Mouse (Mus musculus) heart, embryonic 11.5 days (tissue): Measurements from ENCODE around the gene Map2k6. TPM values are rescaled to one million over a fixed set of nuclear protein-coding genes. Genes with fewer than 3 reads are reported as not detected.
A peak's percentile ranks its signal among the peaks of the same experiment; 100 is the strongest.

ENCODE experiments used
- ATAC-seq: fragments of 200-750 bp; cut with Nextera tagmentation; replicated peaks from 2 replicates; pipeline ENCODE4 v1.8.0; 2017; ENCODE audit warnings: moderate library complexity; ENCODE audit not compliant: insufficient number of reproducible peaks, low FRiP score, low TSS enrichment
- H3K27ac ChIP-seq: fragments of 300-500 bp; sonication (generic); 2 replicates; pipeline ENCODE4 v1.5.1; 2014; ENCODE audit warnings: mild to moderate bottlenecking, low read depth, low read length
- H3K27me3 ChIP-seq: fragments of 300-500 bp; sonication (generic); 2 replicates; pipeline ENCODE4 v1.6.1; 2014; ENCODE audit warnings: mild to moderate bottlenecking, low read length, mixed read lengths; ENCODE audit not compliant: control insufficient read depth, insufficient read depth
- H3K36me3 ChIP-seq: fragments of 300-500 bp; sonication (generic); 2 replicates; pipeline ENCODE4 v1.6.1; 2014; ENCODE audit warnings: mild to moderate bottlenecking, low read length, moderate library complexity, mixed read lengths; ENCODE audit not compliant: control insufficient read depth, insufficient read depth
- H3K4me1 ChIP-seq: fragments of 300-500 bp; sonication (generic); 2 replicates; pipeline ENCODE4 v1.6.1; 2014; ENCODE audit warnings: low read length; ENCODE audit not compliant: control insufficient read depth, insufficient read depth
- H3K4me2 ChIP-seq: fragments of 300-500 bp; sonication (generic); 2 replicates; pipeline ENCODE4 v1.6.1; 2014; ENCODE audit warnings: mild to moderate bottlenecking, moderate library complexity
- H3K4me3 ChIP-seq: fragments of 300-500 bp; sonication (generic); 2 replicates; pipeline ENCODE4 v1.5.1; 2014; ENCODE audit warnings: low read depth, low read length
- H3K9ac ChIP-seq: fragments of 300-500 bp; sonication (generic); 2 replicates; pipeline ENCODE4 v1.6.1; 2014; ENCODE audit warnings: mild to moderate bottlenecking, low read depth, low read length, moderate library complexity
- H3K9me3 ChIP-seq: fragments of 300-500 bp; sonication (generic); replicated peaks from 2 replicates; pipeline ENCODE4 v1.6.1; 2016; ENCODE audit warnings: low read length; ENCODE audit not compliant: control insufficient read depth
- WGBS: fragments of 180-500 bp; shearing (Covaris S2); extraction: QIAGEN DNeasy Blood & Tissue Kit; methylation state at CpG from one replicate; pipeline ENCODE4 v1.1.7; 2014; ENCODE audit not compliant: insufficient replicate concordance; 5-methylcytosine and 5-hydroxymethylcytosine counted together
- polyA plus RNA-seq: library from polyadenylated mRNA; unstranded; fragments of >200 nt; fragmentation: Nextera tagmentation; extraction: Ambion mirVana; gene quantifications from 2 replicates; pipeline ENCODE4 v1.2.1, GENCODE M21; 2014

The Map2k6 gene
- polyA plus RNA-seq, 1 experiment from 2014 or later, result 16.7 TPM

DNA sequence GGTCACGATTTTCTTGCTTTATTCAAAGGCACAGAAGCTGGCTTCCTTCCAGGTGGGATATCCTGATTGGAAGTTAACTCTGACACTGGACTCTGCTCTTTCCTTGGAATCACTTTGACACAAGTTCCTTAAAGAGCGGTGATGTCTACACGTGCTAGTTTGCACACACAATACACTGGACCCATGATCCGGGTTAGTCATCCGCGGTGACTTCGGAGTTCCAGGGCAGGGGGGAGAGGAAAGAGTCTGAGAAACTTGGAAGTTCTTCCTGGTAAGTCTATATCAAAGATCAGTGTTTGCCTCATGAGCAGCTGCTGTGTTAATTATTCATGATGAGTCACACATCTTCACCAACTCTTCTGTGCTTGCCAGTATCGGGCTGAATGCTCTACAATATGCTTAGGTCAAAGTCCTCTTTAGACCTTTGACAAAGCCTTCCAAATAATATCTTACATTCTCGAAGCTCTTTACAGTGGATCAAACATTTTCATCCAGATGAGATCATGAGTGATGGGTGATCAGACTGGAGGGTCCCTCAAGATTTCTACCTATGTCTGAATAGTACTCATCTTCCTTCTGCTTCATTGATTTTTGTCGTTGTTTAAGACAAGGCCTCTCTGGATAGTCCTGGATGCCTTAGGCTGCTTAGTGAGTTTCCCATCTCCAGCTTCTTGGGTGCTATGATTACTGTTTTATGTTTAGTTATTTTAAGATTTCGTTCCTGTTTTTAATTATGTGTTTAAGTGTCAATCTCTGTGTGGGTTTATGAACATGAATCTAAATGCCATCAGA, 145.7 kb downstream of the Map2k6 start:
- ATAC-seq, result no peak
- WGBS, result 79% methylated on average over 11 of the region's 11 CpGs

DNA sequence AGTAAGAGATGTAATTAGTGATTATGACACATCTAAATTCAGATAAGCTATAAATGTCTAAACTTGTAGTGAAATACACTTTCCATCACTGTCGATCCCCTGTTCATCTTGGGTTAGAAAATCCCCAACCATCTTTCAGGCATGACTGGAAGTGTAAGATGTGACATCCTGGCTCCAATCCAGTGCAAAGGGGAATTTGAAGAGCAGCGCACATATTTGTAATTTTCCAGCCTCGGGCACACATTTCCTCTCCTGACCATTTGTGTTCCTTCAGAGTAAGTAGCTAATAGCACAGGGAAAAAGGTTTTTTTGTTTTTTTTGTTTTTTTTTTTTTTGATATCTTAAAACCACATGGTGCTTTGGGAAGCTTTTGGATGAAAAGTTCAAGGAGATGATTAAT, 146.5 kb downstream of the Map2k6 start:
- 73% methylated on average over 3 of the region's 3 CpGs for WGBS
- Histone ChIP-seq H3K36me3 (no peaks in the 10 kb centered on the region), H3K4me3 (no peak overlapping the region), H3K4me1 (no peaks in the 10 kb centered on the region; the same call in 1 of the 2 replicates), H3K27ac (no peak overlapping the region), H3K9ac (no peak overlapping the region), H3K9me3 (no peaks in the 10 kb centered on the region), H3K27me3 (no peaks in the 10 kb centered on the region), H3K4me2 (no peak overlapping the region)
- no peak for ATAC-seq

More for the DNA sequence above, 145.7 kb downstream of the Map2k6 start:
- no peak overlapping the region for H3K4me3 ChIP-seq
- no peaks in the 10 kb centered on the region for H3K9me3 ChIP-seq
- H3K27me3 ChIP-seq, result no peaks in the 10 kb centered on the region
- no peaks in the 10 kb centered on the region for H3K36me3 ChIP-seq
- H3K4me1 ChIP-seq, result no peaks in the 10 kb centered on the region; the same call in 1 of the 2 replicates
- no peak overlapping the region for H3K9ac ChIP-seq
- H3K4me2 ChIP-seq, result no peak overlapping the region
- H3K27ac ChIP-seq, result no peak overlapping the region

DNA sequence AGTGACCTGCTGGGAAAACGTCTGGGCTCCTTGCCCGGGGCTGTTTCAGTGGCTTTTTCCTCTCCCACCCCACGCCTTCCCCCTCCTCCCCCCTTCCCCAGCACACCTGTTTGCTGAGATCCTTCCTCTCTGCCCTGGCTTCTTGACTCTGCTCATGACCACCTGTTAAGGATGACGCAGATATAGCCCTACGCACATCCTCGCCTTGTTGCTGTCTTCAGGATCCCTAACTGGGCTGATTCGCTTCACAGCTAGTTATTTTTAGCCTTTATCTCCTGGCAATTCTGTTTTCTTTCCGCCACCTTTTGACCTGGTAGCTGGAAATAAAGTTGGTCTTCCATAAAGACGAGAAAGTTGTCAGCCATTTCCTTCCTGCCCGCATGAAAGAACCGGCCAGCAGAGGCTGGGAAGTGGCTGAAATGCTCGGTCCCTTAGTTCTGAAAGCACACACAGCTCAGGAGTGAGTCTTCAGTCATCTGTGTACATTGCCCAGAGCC, 152.6 kb downstream of the Map2k6 start:
- Histone ChIP-seq H3K27ac (no peak overlapping the region), H3K4me1 (peaks cover 3% of the 10 kb centered on the region; the same call in 1 of the 2 replicates), H3K27me3 (no peaks in the 10 kb centered on the region), H3K4me2 (peak overlapping the region; percentile 29), H3K9ac (no peak overlapping the region), H3K36me3 (no peaks in the 10 kb centered on the region), H3K9me3 (no peaks in the 10 kb centered on the region), H3K4me3 (no peak overlapping the region)
- no peak for ATAC-seq
- 41% methylated on average over 12 of the region's 12 CpGs for WGBS

DNA sequence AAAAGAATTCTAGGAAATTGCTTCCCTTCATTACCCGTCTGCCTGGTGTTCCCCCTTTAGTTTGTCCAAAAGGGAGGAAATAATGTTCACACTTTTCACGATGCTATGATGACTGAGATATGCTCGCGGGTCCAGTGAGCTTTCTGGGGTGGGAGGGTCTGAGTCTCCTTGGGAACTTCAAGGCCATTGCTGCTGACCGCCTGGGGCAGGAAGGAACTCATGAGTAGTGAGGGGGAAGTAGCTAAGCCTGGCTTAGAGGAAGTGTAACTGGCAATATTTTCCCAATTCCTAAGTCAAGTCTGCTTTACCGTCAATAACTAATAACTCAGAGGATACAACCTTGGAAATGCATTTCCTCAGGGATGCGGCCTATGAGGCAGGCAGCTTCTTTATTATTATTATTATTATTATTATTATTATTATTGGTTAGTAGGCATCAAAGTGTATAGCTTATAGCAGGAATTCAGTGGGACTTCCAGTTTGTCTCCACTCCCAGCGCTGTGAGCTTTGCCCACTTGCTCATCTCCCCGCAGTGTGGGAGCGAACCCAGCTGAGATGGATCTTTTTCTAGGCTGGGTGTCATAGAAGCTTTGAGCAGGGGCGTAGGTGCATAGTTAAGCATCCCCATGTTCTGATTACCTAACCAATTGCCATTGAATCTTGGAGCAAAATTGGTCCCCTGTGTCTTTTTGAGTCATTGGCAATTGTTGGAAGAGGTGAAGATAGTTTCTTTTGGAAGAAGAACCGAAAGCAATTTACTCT, 163.6 kb downstream of the Map2k6 start:
- no peaks in the 10 kb centered on the region for H3K36me3 ChIP-seq
- 76% methylated on average over 12 of the region's 12 CpGs for WGBS
- no peak for ATAC-seq
- no peaks in the 10 kb centered on the region for H3K27me3 ChIP-seq
- no peak overlapping the region for H3K27ac ChIP-seq
- no peak overlapping the region; the same call in 1 of the 2 replicates for H3K4me2 ChIP-seq
- H3K4me3 ChIP-seq, result no peak overlapping the region
- no peaks in the 10 kb centered on the region for H3K9me3 ChIP-seq
- H3K4me1 ChIP-seq, result peaks cover 4% of the 10 kb centered on the region; the same call in 1 of the 2 replicates
- H3K9ac ChIP-seq, result no peak overlapping the region

DNA sequence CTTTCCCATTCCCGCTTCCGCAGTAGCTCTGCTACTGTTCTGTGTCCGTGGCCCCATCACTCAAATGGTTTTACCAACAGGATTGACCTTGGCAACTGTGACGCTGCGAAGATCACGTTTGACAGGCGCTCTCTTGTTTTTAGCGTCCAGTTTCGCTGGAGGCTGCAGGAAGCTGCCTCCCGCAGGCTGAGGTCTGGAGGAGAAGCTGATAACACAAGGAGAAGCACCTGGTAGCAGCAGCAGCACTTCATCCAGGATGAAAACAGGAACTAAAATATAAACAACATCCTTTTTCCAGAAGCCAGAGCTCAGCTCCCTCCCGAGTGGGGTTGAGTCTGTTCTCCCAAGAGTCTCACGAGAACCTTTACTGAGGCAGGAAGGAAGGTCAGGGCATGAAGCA, 164.3 kb downstream of the Map2k6 start:
- Histone ChIP-seq H3K4me3 (no peak overlapping the region), H3K9ac (0 out of 2 replicates have a peak overlapping the region, but pooled peaks have one; percentile 46), H3K9me3 (no peaks in the 10 kb centered on the region), H3K4me1 (peaks cover 4% of the 10 kb centered on the region; the same call in 1 of the 2 replicates), H3K4me2 (peak overlapping the region; percentile 49), H3K36me3 (no peaks in the 10 kb centered on the region), H3K27ac (no peak overlapping the region), H3K27me3 (no peaks in the 10 kb centered on the region)
- 25% methylated on average over 12 of the region's 12 CpGs for WGBS
- 0 out of 2 replicates have a peak, but pooled peaks have one; percentile 22 for ATAC-seq

DNA sequence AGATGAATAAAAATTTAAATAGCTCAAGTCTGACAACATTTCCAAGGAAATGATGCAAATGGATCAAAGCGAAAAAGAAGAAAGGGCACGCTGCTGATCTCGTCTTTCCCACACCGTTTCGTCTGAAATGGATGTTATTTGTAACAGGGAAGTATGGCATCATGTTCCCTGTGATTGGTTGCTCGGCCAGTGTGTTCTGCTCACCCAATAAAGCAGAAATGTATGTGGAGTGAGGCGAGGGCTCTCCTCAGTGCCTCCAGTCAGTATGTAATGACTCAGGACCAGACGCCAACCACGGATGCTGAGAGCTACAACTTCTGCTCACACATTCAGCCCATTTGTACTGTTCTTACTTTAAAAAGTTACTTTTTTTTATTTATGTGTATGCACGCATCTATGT, 164.9 kb downstream of the Map2k6 start:
- 79% methylated on average over 10 of the region's 10 CpGs for WGBS
- H3K9me3 ChIP-seq, result no peaks in the 10 kb centered on the region
- no peak for ATAC-seq

DNA sequence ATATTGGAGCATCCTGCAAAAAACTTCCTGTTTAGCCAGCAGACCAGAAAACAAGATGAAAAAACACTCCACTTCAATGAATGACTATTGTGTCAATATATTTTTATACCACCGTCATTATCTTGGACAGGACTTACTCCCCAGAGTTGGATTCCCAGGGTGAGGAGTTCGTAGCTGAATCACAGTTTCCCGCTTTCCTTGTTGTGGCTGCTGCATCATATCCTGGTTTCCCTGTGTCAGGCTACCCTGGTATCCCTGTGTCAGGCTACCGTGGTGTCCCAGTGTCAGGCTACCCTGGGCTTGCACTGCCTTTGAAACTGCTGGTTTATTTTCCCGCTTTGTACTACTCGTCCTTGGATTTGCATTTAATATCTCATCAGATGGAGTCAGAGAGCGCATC, 167.4 kb downstream of the Map2k6 start:
- 79% methylated on average over 7 of the region's 7 CpGs for WGBS
- H3K36me3 ChIP-seq, result no peaks in the 10 kb centered on the region
- no peak for ATAC-seq
- H3K4me3 ChIP-seq, result no peak overlapping the region
- H3K27me3 ChIP-seq, result no peaks in the 10 kb centered on the region
- no peak overlapping the region for H3K4me2 ChIP-seq
- H3K9ac ChIP-seq, result no peak overlapping the region
- no peak overlapping the region for H3K27ac ChIP-seq
- no peaks in the 10 kb centered on the region for H3K9me3 ChIP-seq
- peaks cover 4% of the 10 kb centered on the region; the same call in 1 of the 2 replicates for H3K4me1 ChIP-seq

More for the DNA sequence above, 164.9 kb downstream of the Map2k6 start:
- H3K4me1 ChIP-seq, result peaks cover 4% of the 10 kb centered on the region; the same call in 1 of the 2 replicates
- H3K4me2 ChIP-seq, result no peak overlapping the region
- no peaks in the 10 kb centered on the region for H3K36me3 ChIP-seq
- no peak overlapping the region for H3K27ac ChIP-seq
- H3K27me3 ChIP-seq, result no peaks in the 10 kb centered on the region
- H3K9ac ChIP-seq, result no peak overlapping the region
- no peak overlapping the region for H3K4me3 ChIP-seq

DNA sequence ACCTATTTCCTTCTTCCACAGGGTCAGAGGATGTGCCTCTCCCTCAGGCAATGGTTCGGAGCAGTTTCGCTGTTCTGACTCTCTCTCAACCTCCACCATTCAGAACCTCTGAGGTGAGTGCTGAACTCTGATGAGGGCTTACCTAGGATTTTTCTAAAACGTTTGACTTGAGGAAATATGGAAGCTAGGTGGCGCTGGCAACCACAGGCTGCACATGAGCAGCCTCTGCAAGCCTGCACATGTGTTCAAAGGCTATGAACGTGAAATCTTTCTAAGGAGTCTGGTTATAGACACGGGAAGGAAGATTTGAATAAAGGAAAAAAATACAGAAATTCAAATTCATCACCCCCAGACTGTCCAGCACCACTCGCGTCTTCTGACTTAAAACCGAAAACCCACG, 173.6 kb downstream of the Map2k6 start:
- ATAC-seq, result no peak
- Histone ChIP-seq H3K36me3 (no peaks in the 10 kb centered on the region), H3K4me2 (no peak overlapping the region), H3K9me3 (no peaks in the 10 kb centered on the region), H3K27me3 (no peaks in the 10 kb centered on the region), H3K4me3 (no peak overlapping the region), H3K4me1 (no peaks in the 10 kb centered on the region), H3K9ac (no peak overlapping the region), H3K27ac (no peak overlapping the region)
- WGBS, result 55% methylated on average over 10 of the region's 10 CpGs
